Mouse (Mus musculus) ovary, adult 10 weeks (tissue): Measurements from ENCODE around the gene Zbed4. TPM values are rescaled to one million over a fixed set of nuclear protein-coding genes. Genes with fewer than 3 reads are reported as not detected.

Experiments used
- polyA plus RNA-seq: library from polyadenylated mRNA; stranded (reverse); fragments of 350-450 nt; fragmentation: Illumina TruSeq; extraction: RNeasy Lipid Tissue Mini Kit (QIAGEN cat#74804); gene quantifications from one replicate; pipeline ENCODE4 v1.2.3, GENCODE M21; 2014

Zbed4 gene
- 28.8 TPM for polyA plus RNA-seq

GRCm38 (mm10) chr15:88751564-88752402, at the start of gene Zbed4:
Gene Zbed4, plus strand, starts transcription at chr15:88751660.

GRCm38 (mm10) chr15:88733834-88734571, 17.5 kb upstream of the Zbed4 start, which contains the start of gene Brd1:
Gene Brd1, minus strand, starts transcription at chr15:88734233.

GRCm38 (mm10) chr15:88819026-88819905, 67.8 kb downstream of the Zbed4 start, which contains the start of the genes Alg12 and Creld2:
Gene Alg12, minus strand, starts transcription at chr15:88819318.
Gene Creld2, plus strand, starts transcription at chr15:88819646.

Other genes with a start within 250 kb of the Zbed4 start
- not detected for gene Zdhhc25, start 151.4 kb upstream of the Zbed4 start, polyA plus RNA-seq
- gene Brd1, start 17.4 kb upstream of the Zbed4 start, polyA plus RNA-seq, result 35.6 TPM
- gene Alg12, start 67.7 kb downstream of the Zbed4 start, polyA plus RNA-seq, result 1.7 TPM
- gene Creld2, start 68.0 kb downstream of the Zbed4 start, polyA plus RNA-seq, result 6.9 TPM
- 1.7 TPM for gene Pim3, start 110.5 kb downstream of the Zbed4 start, polyA plus RNA-seq
- gene Ttll8, start 202.8 kb downstream of the Zbed4 start, polyA plus RNA-seq, result not detected
- gene Mlc1, start 227.3 kb downstream of the Zbed4 start, polyA plus RNA-seq, result 0.57 TPM
- 0.74 TPM for gene Mov10l1, start 231.2 kb downstream of the Zbed4 start, polyA plus RNA-seq